8 mouse cellular contexts compared by ENCODE assay signal in genomic region chr3:84813436-84814156, GRCm38 (mm10). TPM values are rescaled to one million over a fixed set of nuclear protein-coding genes. Genes with fewer than 3 reads are reported as not detected.
DNase-seq lines count a peak whose midpoint lies in the region; ATAC-seq and TF ChIP-seq lines count a peak whose summit lies in the region.

No protein-coding gene starts in this region.

- H3K4me3 ChIP-seq in embryonic facial prominence, embryonic 14.5 days (ENCODE audit: low read depth, low read length), result peak overlapping the region; percentile 94
- peak overlapping the region; percentile 97 for H3K4me3 ChIP-seq in limb, embryonic 12.5 days (replicated peaks)
- peak overlapping the region; percentile 95 for H3K4me3 ChIP-seq in small intestine, adult 2 months (ENCODE audit: low read depth, low read length)

- no peak for TF ChIP-seq POLR2A in small intestine, adult 2 months (IDR thresholded peaks at IDR 0.05; ENCODE audit: low read depth, low read length)

- peak overlapping the region; percentile 96 for H3K27ac ChIP-seq in embryonic facial prominence, embryonic 14.5 days (replicated peaks; ENCODE audit: low read depth, low read length)
- peak overlapping the region; percentile 92 for H3K27ac ChIP-seq in limb, embryonic 12.5 days
- H3K27ac ChIP-seq in small intestine, adult 2 months (ENCODE audit: insufficient read depth, low read depth, low read length), result peak overlapping the region; percentile 93

- H3K27me3 ChIP-seq in embryonic facial prominence, embryonic 14.5 days (replicated peaks; ENCODE audit: control insufficient read depth, insufficient read depth, low read length), result no peaks in the 10 kb centered on the region
- H3K27me3 ChIP-seq in limb, embryonic 12.5 days, result no peaks in the 10 kb centered on the region
- no peaks in the 10 kb centered on the region for H3K27me3 ChIP-seq in small intestine, adult 2 months (ENCODE audit: control insufficient read depth, insufficient read depth, low read length)

- no peaks in the 10 kb centered on the region for H3K9me3 ChIP-seq in embryonic facial prominence, embryonic 14.5 days (ENCODE audit: control insufficient read depth, low read length)
- no peaks in the 10 kb centered on the region for H3K9me3 ChIP-seq in limb, embryonic 12.5 days

- no peaks in the 10 kb centered on the region for H3K36me3 ChIP-seq in embryonic facial prominence, embryonic 14.5 days (ENCODE audit: control insufficient read depth, insufficient read depth, low read length)
- peaks cover 2% of the 10 kb centered on the region; the same call in 1 of the 2 replicates for H3K36me3 ChIP-seq in limb, embryonic 12.5 days
- H3K36me3 ChIP-seq in small intestine, adult 2 months (ENCODE audit: control insufficient read depth, insufficient read depth, low read length), result no peaks in the 10 kb centered on the region

- peak overlapping the region; percentile 85 for H3K4me2 ChIP-seq in embryonic facial prominence, embryonic 14.5 days (ENCODE audit: low read depth, low read length)
- H3K4me2 ChIP-seq in limb, embryonic 12.5 days, result peak overlapping the region; percentile 82

- peak; percentile 20; the same call in 1 of the 2 replicates for ATAC-seq in embryonic facial prominence, embryonic 14.5 days (ENCODE audit: low read depth)
- ATAC-seq in limb, embryonic 12.5 days (ENCODE audit: insufficient number of reproducible peaks, insufficient read depth, low FRiP score, low TSS enrichment, low read depth), result no peak
- no peak for ATAC-seq in monocyte, adult 5-6 weeks (replicated peaks; ENCODE audit: insufficient number of reproducible peaks, low FRiP score, low TSS enrichment, poor library complexity, severe bottlenecking)

- H3K4me1 ChIP-seq in embryonic facial prominence, embryonic 14.5 days (ENCODE audit: control insufficient read depth, insufficient read depth, low read length), result peaks cover 13% of the 10 kb centered on the region
- peaks cover 20% of the 10 kb centered on the region for H3K4me1 ChIP-seq in limb, embryonic 12.5 days (replicated peaks)
- peaks cover 3% of the 10 kb centered on the region for H3K4me1 ChIP-seq in small intestine, adult 2 months (ENCODE audit: control insufficient read depth, insufficient read depth, insufficient read length, low read length)

- peak overlapping the region; percentile 77 for H3K9ac ChIP-seq in embryonic facial prominence, embryonic 14.5 days (ENCODE audit: low read depth, low read length)
- peak overlapping the region; percentile 77 for H3K9ac ChIP-seq in limb, embryonic 12.5 days (replicated peaks)

- no peak for TF ChIP-seq CTCF in small intestine, adult 2 months (IDR thresholded peaks at IDR 0.05; ENCODE audit: extremely low read depth, insufficient read length, insufficient replicate concordance, low read depth, low read length)

- DNase-seq in embryo, embryonic 10 days (ENCODE audit: low spot score), result peak; percentile 41
- no peak for DNase-seq in embryo, embryonic 9.5 days (ENCODE audit: extremely low spot score)
- DNase-seq in 416B (ENCODE audit: low read depth), result peak; percentile 57
- no peak for DNase-seq in embryonic facial prominence, embryonic 14.5 days (ENCODE audit: low spot score)
- DNase-seq in urinary bladder, postnatal 10 days (ENCODE audit: low spot score), result no peak

- under 1% methylated on average over 27 of the region's 29 CpGs for WGBS in embryonic facial prominence, embryonic 14.5 days
- 1% methylated on average over 29 of the region's 29 CpGs for WGBS in limb, embryonic 12.5 days
- 1% methylated on average over 29 of the region's 29 CpGs for WGBS in small intestine, adult 2 months

RNA-seq across cellular contexts. Expression of gene Fbxw7, which starts 1.5 kb away (rescaled TPM):
- polyA plus RNA-seq in embryonic facial prominence, embryonic 14.5 days (2014; fragmentation: Nextera tagmentation; extraction: Ambion mirVana), result 13.7 and 14.2 TPM in 2 replicates
- 10.8 and 11.7 TPM in 2 replicates for polyA plus RNA-seq in limb, embryonic 12.5 days (2016; fragmentation: Nextera tagmentation; extraction: Ambion mirVana)
- 0.61 and 1.3 TPM in 2 replicates for polyA plus RNA-seq in small intestine, adult 2 months (2012; rRNA removed)
- 48.2 to 60.5 TPM (median 53.6 TPM) in 3 replicates for total RNA-seq in monocyte, adult 5-6 weeks (2017)

Comparison
In these comparisons a context has a peak if more than half of its experiments do, and no peak if none do; other contexts are left out.
1. DNase-seq: peak in embryo, embryonic 10 days (single experiment) and 416B (single experiment); none in embryo, embryonic 9.5 days (single experiment), embryonic facial prominence, embryonic 14.5 days (single experiment) and urinary bladder, postnatal 10 days (single experiment).
2. Peak in every context shown above with its lines, with median percentiles within 50 percentile points of each other: H3K27ac ChIP-seq and H3K4me3 ChIP-seq.